ENCODE assay signal across 8 mouse cellular contexts in genomic region chr1:62951067-62951809, GRCm38 (mm10).
DNase-seq lines count a peak whose midpoint lies in the region; ATAC-seq and TF ChIP-seq lines count a peak whose summit lies in the region.

No protein-coding gene starts in this region.

- TF ChIP-seq EP300 in heart, postnatal 0 days (IDR thresholded peaks at IDR 0.05; ENCODE audit: low read depth) = no peak

- H3K4me3 ChIP-seq in lung, embryonic 14.5 days (ENCODE audit: low read depth, low read length) = no peak overlapping the region
- no peak overlapping the region for H3K4me3 ChIP-seq in lung, adult 2 months (replicated peaks; ENCODE audit: extremely low read depth, low read depth, low read length)
- no peak overlapping the region for H3K4me3 ChIP-seq in cerebellum, adult 2 months (replicated peaks; ENCODE audit: insufficient read depth, low read depth, low read length)
- no peak overlapping the region for H3K4me3 ChIP-seq in heart, postnatal 0 days (ENCODE audit: low read depth, low read length)
- H3K4me3 ChIP-seq in layer of hippocampus, adult 2 months = no peak overlapping the region

- H3K4me1 ChIP-seq in lung, embryonic 14.5 days (ENCODE audit: insufficient read depth) = peaks cover 4% of the 10 kb centered on the region; the same call in 1 of the 2 replicates
- H3K4me1 ChIP-seq in lung, adult 2 months (ENCODE audit: control insufficient read depth, insufficient read depth, low read length) = peaks cover 3% of the 10 kb centered on the region; the same call in 1 of the 2 replicates
- peaks cover 4% of the 10 kb centered on the region for H3K4me1 ChIP-seq in cerebellum, adult 2 months (ENCODE audit: control insufficient read depth, insufficient read depth, low read length)
- peaks cover 9% of the 10 kb centered on the region; the same call in 1 of the 2 replicates for H3K4me1 ChIP-seq in heart, postnatal 0 days (ENCODE audit: control insufficient read depth, insufficient read depth)

- peak; percentile 84 for DNase-seq in lung, embryonic 14.5 days
- DNase-seq in lung, adult 2 months = no peak
- peak; percentile 83 to 86 for DNase-seq in cerebellum, adult 2 months
- peak; percentile 58 for DNase-seq in heart, postnatal 0 days (ENCODE audit: low spot score)
- peak; percentile 61 for DNase-seq in lung, postnatal 14 days
- no peak for DNase-seq in layer of hippocampus, postnatal 36 days
- DNase-seq in layer of hippocampus, adult 2 months (ENCODE audit: low spot score in 2 of 2) = no peak

- TF ChIP-seq POLR2A in lung, adult 2 months (IDR thresholded peaks at IDR 0.05; ENCODE audit: borderline replicate concordance, extremely low read depth, low read depth, low read length) = no peak
- TF ChIP-seq POLR2A in cerebellum, adult 2 months (IDR thresholded peaks at IDR 0.05; ENCODE audit: borderline replicate concordance, insufficient read depth, low read length) = no peak

- WGBS in lung, embryonic 14.5 days = 55% methylated on average over 7 of the region's 7 CpGs
- 52% methylated on average over 7 of the region's 7 CpGs for WGBS in lung, adult 2 months
- WGBS in cerebellum, adult 2 months = 23% methylated on average over 7 of the region's 7 CpGs
- WGBS in heart, postnatal 0 days = 39% methylated on average over 7 of the region's 7 CpGs

- no peaks in the 10 kb centered on the region for H3K36me3 ChIP-seq in lung, embryonic 14.5 days (ENCODE audit: insufficient read depth)
- no peaks in the 10 kb centered on the region for H3K36me3 ChIP-seq in heart, postnatal 0 days (replicated peaks; ENCODE audit: control insufficient read depth, insufficient read depth, low read length)

- no peak overlapping the region for H3K9ac ChIP-seq in lung, embryonic 14.5 days
- no peak overlapping the region for H3K9ac ChIP-seq in heart, postnatal 0 days (replicated peaks; ENCODE audit: low read depth, low read length)

- H3K9me3 ChIP-seq in lung, embryonic 14.5 days (ENCODE audit: low read depth, low read length) = no peaks in the 10 kb centered on the region
- H3K9me3 ChIP-seq in heart, postnatal 0 days (replicated peaks; ENCODE audit: control insufficient read depth, low read length) = no peaks in the 10 kb centered on the region

- no peak for TF ChIP-seq CTCF in lung, embryonic 14.5 days (IDR thresholded peaks at IDR 0.05; ENCODE audit: low read depth)
- TF ChIP-seq CTCF in lung, adult 2 months (IDR thresholded peaks at IDR 0.05; ENCODE audit: insufficient read depth, low read length) = no peak
- no peak for TF ChIP-seq CTCF in cerebellum, adult 2 months (IDR thresholded peaks at IDR 0.05; ENCODE audit: borderline replicate concordance, insufficient read depth, low read depth, low read length)
- no peak for TF ChIP-seq CTCF in heart, postnatal 0 days (IDR thresholded peaks at IDR 0.05; ENCODE audit: low read depth)
- no peak for TF ChIP-seq CTCF in layer of hippocampus, adult 2 months (conservative IDR thresholded peaks at IDR 0.05)

- ATAC-seq in lung, embryonic 14.5 days (ENCODE audit: insufficient read depth) = peak; percentile 69; the same call in 1 of the 2 replicates
- ATAC-seq in heart, postnatal 0 days (ENCODE audit: insufficient read depth, low read depth) = peak; percentile 71; the same call in 1 of the 2 replicates
- no peak for ATAC-seq in granulocyte monocyte progenitor cell, adult 5-6 weeks (replicated peaks; ENCODE audit: poor library complexity, severe bottlenecking)

- H3K27me3 ChIP-seq in lung, embryonic 14.5 days (ENCODE audit: insufficient read depth, low read length) = no peaks in the 10 kb centered on the region
- H3K27me3 ChIP-seq in cerebellum, adult 2 months (ENCODE audit: control insufficient read depth, insufficient read depth, low read length) = no peaks in the 10 kb centered on the region
- no peaks in the 10 kb centered on the region for H3K27me3 ChIP-seq in heart, postnatal 0 days (ENCODE audit: control insufficient read depth, insufficient read depth, low read length)

- no peak overlapping the region for H3K27ac ChIP-seq in lung, embryonic 14.5 days (ENCODE audit: low read depth)
- no peak overlapping the region for H3K27ac ChIP-seq in cerebellum, adult 2 months (ENCODE audit: insufficient read depth, low read length)
- no peak overlapping the region for H3K27ac ChIP-seq in heart, postnatal 0 days (ENCODE audit: low read depth)
- H3K27ac ChIP-seq in layer of hippocampus, adult 2 months = no peak overlapping the region

- no peak overlapping the region for H3K4me2 ChIP-seq in lung, embryonic 14.5 days
- no peak overlapping the region for H3K4me2 ChIP-seq in heart, postnatal 0 days (ENCODE audit: low read depth, low read length)

Comparison
In these comparisons a context has a peak if more than half of its experiments do, and no peak if none do; other contexts are left out.
1. DNase-seq: peak in lung, embryonic 14.5 days (single experiment), cerebellum, adult 2 months (2 of 2), heart, postnatal 0 days (single experiment) and lung, postnatal 14 days (single experiment); none in lung, adult 2 months (single experiment), layer of hippocampus, postnatal 36 days (0 of 2) and layer of hippocampus, adult 2 months (0 of 2).